Mouse (Mus musculus): ENCODE data around the gene Thbd. TPM values are rescaled to one million over a fixed set of nuclear protein-coding genes. Genes with fewer than 3 reads are reported as not detected.

Thbd gene
- 38.7 TPM for polyA plus RNA-seq (2015; fragmentation: Illumina TruSeq; extraction: RNeasy Lipid Tissue Mini Kit (QIAGEN cat#74804); ENCODE audit: insufficient read depth, low replicate concordance)

DNA sequence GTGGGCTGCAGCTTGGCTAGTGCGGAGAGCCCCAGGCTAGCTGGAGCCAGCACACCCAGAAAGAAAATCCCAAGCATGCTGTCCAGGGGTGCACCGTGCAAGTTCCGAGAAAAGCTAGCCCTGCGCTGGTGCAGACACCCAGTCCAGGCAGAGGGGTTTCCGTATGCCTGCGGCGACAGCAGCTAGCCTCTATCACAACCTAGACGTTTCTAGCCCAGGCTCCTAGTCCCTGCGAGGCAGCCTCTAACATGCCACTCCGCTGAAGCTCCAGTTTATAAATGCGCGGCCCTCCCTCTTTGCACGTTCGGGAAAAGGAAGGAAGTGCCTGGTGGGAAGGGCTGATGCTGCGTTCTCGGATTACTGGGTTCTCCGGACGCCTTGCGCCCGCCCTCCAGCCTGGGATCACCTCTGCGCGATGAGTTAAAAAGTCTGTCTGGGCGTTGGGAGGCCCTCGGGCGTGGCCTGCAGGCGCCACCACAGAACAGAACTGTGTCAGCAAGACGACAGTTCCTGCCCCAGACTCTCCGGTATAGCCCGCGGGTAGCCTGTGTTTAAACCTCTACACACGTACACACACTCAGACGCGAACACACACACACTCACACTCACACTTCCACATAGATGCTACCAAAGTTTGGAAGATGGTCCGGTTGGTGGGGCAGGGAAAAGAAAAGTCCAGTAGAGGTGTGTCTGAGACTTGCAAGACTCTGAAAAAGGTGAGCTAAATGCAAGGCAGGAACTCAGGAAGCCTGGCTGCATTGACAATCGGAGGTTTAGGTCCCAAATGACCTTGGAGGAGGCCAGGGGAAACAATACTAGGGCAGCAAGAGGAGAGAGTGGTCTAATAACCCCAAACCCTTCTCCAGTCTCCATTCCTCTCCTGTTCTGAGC, at the start of gene Thbd:
Gene Thbd, minus strand, starts transcription at position 319 of the 891 bp plus-strand sequence.

GRCm38 (mm10) chr2:148443249-148443958, 35.4 kb upstream of the Thbd start, which contains the start of gene Cd93:
Gene Cd93, minus strand, starts transcription at chr2:148443563.

GRCm38 (mm10) chr2:148395131-148396051, 12.6 kb downstream of the Thbd start, which contains the start of gene Sstr4:
Gene Sstr4, plus strand, starts transcription at chr2:148395344.

Other genes with a start within 250 kb of the Thbd start
- not detected for gene Sstr4, start 12.8 kb downstream of the Thbd start, polyA plus RNA-seq (2015; fragmentation: Illumina TruSeq; extraction: RNeasy Lipid Tissue Mini Kit (QIAGEN cat#74804); ENCODE audit: insufficient read depth, low replicate concordance)
- gene Cd93, start 35.4 kb upstream of the Thbd start, polyA plus RNA-seq (2015; fragmentation: Illumina TruSeq; extraction: RNeasy Lipid Tissue Mini Kit (QIAGEN cat#74804); ENCODE audit: insufficient read depth, low replicate concordance), result 25.6 TPM